Mouse (Mus musculus) hindbrain, embryonic 10.5 days (tissue): Measurements from ENCODE around the gene Fhad1. TPM values are rescaled to one million over a fixed set of nuclear protein-coding genes. Genes with fewer than 3 reads are reported as not detected.

Source experiments
- DNase-seq: peaks from one replicate; pipeline ENCODE4 v3.0.0-alpha.2; 2017; ENCODE audit warnings: low spot score
- H3K27ac ChIP-seq: fragments of 300-500 bp; sonication (generic); 2 replicates; pipeline ENCODE4 v1.5.1; 2016; ENCODE audit warnings: mild to moderate bottlenecking, moderate library complexity
- H3K27me3 ChIP-seq: fragments of 300-500 bp; sonication (generic); 2 replicates; pipeline ENCODE4 v1.6.1; 2016; ENCODE audit warnings: mild to moderate bottlenecking; ENCODE audit not compliant: poor library complexity, insufficient read depth, severe bottlenecking
- H3K36me3 ChIP-seq: fragments of 300-500 bp; sonication (generic); 2 replicates; pipeline ENCODE4 v1.6.1; 2016; ENCODE audit warnings: mild to moderate bottlenecking, moderate library complexity
- H3K4me1 ChIP-seq: fragments of 300-500 bp; sonication (generic); replicated peaks from 2 replicates; pipeline ENCODE4 v1.6.1; 2016; ENCODE audit warnings: mild to moderate bottlenecking
- H3K4me3 ChIP-seq: fragments of 300-500 bp; sonication (generic); 2 replicates; pipeline ENCODE4 v1.5.1; 2016; ENCODE audit warnings: mild to moderate bottlenecking, moderate library complexity
- H3K9me3 ChIP-seq: fragments of 300-500 bp; sonication (generic); 2 replicates; pipeline ENCODE4 v1.6.1; 2016; ENCODE audit warnings: mild to moderate bottlenecking, moderate library complexity
- WGBS: fragments of 180-500 bp; shearing (Covaris S2); methylation state at CpG from one replicate; pipeline ENCODE4 v1.1.7; 2016; 5-methylcytosine and 5-hydroxymethylcytosine counted together
- polyA plus RNA-seq: library from polyadenylated mRNA; unstranded; fragments of >200 nt; fragmentation: Nextera tagmentation; extraction: Ambion mirVana; gene quantifications from 2 replicates; pipeline ENCODE4 v1.2.1, GENCODE M21; 2016

Fhad1 gene
- polyA plus RNA-seq, 1 experiment from 2014 or later = 4.1 TPM

DNA sequence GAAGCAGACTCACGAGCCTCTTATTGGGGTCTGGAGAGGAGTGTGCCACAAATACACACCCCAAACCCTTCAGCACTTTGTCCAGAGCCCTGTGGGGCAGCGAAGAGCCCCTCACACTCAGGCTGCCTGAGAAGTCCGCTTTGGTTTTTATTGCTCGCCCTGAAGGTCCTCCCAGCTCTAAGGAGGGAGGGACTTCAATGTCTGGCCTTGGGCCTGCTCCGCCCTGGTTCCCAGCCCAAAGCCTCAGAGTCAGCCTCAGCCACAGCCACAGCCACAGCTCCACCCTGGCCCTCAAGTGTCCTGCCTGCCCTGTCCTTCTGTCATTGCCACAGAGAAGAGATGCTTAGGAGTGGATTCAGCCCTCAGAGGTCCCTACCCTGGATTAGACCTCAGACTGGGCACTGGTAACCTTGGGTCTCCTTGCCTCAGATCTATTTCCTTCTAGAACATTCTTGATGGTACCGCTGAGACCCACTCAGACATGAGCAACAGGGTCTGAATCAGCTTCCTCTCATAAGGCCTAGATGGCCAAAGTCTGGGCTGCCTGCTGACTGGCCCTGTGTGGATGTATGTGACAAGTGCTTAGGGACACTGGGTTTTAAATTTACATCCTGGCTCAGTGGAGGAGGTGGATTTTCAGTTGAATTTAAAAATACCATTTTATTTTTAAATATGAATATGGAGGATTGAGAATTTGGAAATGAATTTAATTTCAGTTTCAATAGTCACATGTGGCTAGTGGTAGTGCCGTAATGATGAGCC is 56.1 kb downstream of the Fhad1 start:
- Histone ChIP-seq H3K9me3 (peaks cover 9% of the 10 kb centered on the region; the same call in 1 of the 2 replicates), H3K4me3 (no peak overlapping the region)

DNA sequence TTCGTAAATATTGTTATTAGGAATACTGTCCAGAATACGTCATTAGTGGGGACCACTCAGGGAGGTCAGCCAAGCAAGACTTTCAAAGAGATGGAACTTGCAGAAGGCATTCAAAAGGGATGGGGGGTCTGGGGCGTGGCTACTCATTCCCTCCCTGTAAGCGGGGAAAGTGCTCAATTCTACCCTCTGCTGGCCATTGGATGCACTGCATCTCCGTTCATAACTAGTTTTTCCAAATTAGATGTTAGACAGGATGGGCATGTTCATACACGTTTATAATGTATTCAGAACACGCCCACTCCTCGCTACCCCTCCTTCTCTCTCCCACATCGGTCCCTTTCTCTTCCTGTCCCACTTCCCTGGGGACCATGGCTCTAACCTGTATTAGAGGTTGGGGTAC is 56.7 kb downstream of the Fhad1 start:
- Histone ChIP-seq H3K4me1 (peaks cover 28% of the 10 kb centered on the region), H3K36me3 (no peaks in the 10 kb centered on the region), H3K9me3 (peaks cover 9% of the 10 kb centered on the region; the same call in 1 of the 2 replicates), H3K27ac (peak overlapping the region; percentile 54; the same call in 1 of the 2 replicates), H3K27me3 (no peaks in the 10 kb centered on the region), H3K4me3 (no peak overlapping the region)
- WGBS = 6% methylated on average over 9 of the region's 9 CpGs
- peak; percentile 79 for DNase-seq

More for the DNA sequence above, 56.1 kb downstream of the Fhad1 start:
- Histone ChIP-seq H3K27me3 (no peaks in the 10 kb centered on the region), H3K36me3 (no peaks in the 10 kb centered on the region), H3K4me1 (peaks cover 28% of the 10 kb centered on the region), H3K27ac (peak overlapping the region; percentile 54; the same call in 1 of the 2 replicates)
- no peak for DNase-seq
- 56% methylated on average over 7 of the region's 7 CpGs for WGBS

- Histone ChIP-seq H3K27me3 (no peaks in the 10 kb centered on the region), H3K36me3 (no peaks in the 10 kb centered on the region), H3K4me3 (no peak overlapping the region), H3K27ac (peak overlapping the region; percentile 51; the same call in 1 of the 2 replicates), H3K9me3 (peaks cover 9% of the 10 kb centered on the region; the same call in 1 of the 2 replicates), H3K4me1 (peaks cover 26% of the 10 kb centered on the region)
- DNase-seq = peak; percentile 32
- WGBS = 49% methylated on average over 11 of the region's 11 CpGs
These were observed 57.1 kb downstream of the Fhad1 start for GRCm38 (mm10) chr4:141957740-141958139.

GRCm38 (mm10) chr4:141956931-141957330 is 58.0 kb downstream of the Fhad1 start:
- Histone ChIP-seq H3K27me3 (0 out of 2 replicates have a peak, but pooled peaks cover under 1% of the 10 kb centered on the region), H3K4me1 (peaks cover 26% of the 10 kb centered on the region), H3K9me3 (peaks cover 8% of the 10 kb centered on the region; the same call in 1 of the 2 replicates), H3K27ac (no peak overlapping the region), H3K36me3 (no peaks in the 10 kb centered on the region), H3K4me3 (no peak overlapping the region)
- DNase-seq = no peak
- 90% methylated on average over 5 of the region's 5 CpGs for WGBS

DNA sequence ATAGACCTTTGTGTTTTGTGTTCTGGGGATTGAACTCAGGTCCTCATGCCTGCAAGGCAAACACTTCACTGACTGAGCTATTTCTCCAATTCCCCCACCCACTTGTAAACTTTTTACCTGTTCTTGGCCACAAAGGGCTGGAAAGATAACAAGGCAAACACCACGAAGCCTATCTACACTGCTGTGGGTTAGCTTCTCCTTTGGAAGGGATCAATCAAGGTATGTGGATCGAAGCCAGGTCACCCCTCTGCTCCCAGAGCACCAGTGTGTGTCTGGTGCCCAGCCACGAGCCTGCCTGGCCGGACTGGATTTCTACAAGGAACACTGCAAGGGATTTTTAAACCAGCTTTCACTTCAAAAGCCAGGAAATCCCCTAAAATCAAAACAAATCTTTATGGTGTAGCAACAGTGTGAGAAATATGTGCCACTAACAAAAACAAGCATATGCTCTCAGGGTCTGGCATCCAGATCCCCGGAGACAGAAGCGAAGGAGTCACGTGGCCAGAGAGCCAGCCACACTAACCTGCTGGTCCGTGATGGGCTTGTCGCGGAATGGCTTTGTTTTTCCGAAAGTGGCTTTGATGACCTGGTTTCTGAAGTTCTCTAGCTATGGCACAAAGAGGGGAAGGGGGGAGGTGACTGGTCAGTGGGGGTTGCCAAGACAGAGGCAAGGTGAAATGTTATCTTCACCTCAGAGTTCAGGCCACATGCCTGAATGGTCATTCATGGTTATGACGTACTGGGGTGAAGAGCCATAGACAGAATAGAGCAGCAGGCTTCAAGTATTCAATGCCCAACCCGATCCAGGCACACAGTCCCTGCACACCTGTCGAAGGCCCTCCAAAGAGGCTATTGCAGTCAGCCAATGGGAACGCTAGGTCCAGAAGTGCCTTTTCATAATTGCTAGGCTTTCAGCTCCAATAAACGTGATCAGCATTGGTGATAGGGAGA is 59.8 kb downstream of the Fhad1 start:
- H3K4me1 ChIP-seq = peaks cover 26% of the 10 kb centered on the region
- H3K4me3 ChIP-seq = no peak overlapping the region
- H3K36me3 ChIP-seq = no peaks in the 10 kb centered on the region
- no peak for DNase-seq
- H3K27ac ChIP-seq = peak overlapping the region; percentile 9
- no peaks in the 10 kb centered on the region for H3K9me3 ChIP-seq
- WGBS = 74% methylated on average over 16 of the region's 16 CpGs
- peaks cover 6% of the 10 kb centered on the region; the same call in 1 of the 2 replicates for H3K27me3 ChIP-seq

DNA sequence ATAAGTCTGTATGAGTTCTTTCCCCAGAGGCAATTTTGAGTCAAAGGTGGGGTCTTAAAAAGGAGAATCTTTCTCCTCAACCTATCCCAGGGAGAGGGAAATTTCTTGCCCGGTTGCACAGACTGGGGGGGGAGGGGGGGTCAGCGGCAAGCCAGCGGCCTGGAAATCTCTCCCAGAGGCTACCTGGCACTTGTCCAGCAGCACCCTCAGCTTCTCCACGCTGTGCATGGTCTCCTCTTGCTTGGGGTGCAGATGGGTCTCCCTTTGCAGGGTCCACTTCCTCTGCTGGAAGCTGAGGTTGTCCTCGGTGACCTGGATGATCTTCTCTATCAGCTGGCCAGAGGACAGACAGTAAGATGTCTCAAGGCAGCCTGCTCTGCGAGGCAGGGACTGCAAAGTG is 61.0 kb downstream of the Fhad1 start:
- H3K36me3 ChIP-seq = no peaks in the 10 kb centered on the region
- WGBS = 75% methylated on average over 6 of the region's 6 CpGs
- no peaks in the 10 kb centered on the region for H3K9me3 ChIP-seq
- H3K27me3 ChIP-seq = peaks cover 6% of the 10 kb centered on the region; the same call in 1 of the 2 replicates
- H3K4me3 ChIP-seq = no peak overlapping the region
- no peak for DNase-seq
- H3K4me1 ChIP-seq = peaks cover 26% of the 10 kb centered on the region
- no peak overlapping the region for H3K27ac ChIP-seq

DNA sequence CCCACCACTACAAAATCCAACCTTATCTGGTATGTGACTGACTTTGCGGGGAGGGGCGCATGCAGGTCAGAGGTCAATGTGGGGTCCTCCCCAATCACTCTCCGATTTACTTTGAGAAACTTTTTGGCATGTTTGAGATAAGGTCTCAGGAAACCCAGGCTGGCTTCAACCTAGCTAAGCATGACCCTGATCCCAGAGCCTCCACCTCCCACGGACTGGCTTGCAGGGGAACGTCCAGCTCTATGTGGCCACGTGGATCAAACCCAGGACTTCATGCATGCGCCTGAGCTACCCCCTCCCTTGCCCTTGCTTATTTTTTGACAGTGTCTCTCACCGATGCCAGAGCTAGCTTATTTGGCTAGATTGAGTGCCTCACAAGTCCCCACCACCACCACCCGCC is 61.6 kb downstream of the Fhad1 start:
- 76% methylated on average over 9 of the region's 9 CpGs for WGBS
- no peak for DNase-seq

DNA sequence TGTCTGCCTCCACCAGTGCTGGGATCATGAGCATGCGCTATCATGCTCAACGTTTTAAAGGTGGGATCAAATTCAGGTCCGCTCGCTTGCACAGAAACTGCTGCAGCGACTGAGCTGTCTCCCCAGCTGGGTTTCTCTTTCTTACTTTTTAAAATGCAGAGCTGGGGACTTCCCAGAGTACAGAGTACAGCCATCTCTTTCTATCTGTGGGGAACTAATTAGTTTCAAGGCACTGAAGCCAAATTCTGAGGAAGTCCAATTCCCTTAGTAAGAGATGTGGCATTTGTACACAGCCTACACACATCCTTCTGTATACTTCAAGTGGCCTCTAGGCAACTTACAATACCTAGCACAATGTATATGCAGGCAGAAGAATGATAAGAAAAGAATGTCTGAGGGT is 62.1 kb downstream of the Fhad1 start:
- no peaks in the 10 kb centered on the region for H3K9me3 ChIP-seq
- DNase-seq = no peak
- H3K27ac ChIP-seq = peak overlapping the region; percentile 9; the same call in 1 of the 2 replicates
- peaks cover 16% of the 10 kb centered on the region for H3K4me1 ChIP-seq
- 78% methylated on average over 5 of the region's 5 CpGs for WGBS
- no peak overlapping the region for H3K4me3 ChIP-seq
- H3K27me3 ChIP-seq = peaks cover 6% of the 10 kb centered on the region; the same call in 1 of the 2 replicates
- no peaks in the 10 kb centered on the region for H3K36me3 ChIP-seq

More for the DNA sequence above, 61.6 kb downstream of the Fhad1 start:
- Histone ChIP-seq H3K36me3 (no peaks in the 10 kb centered on the region), H3K4me3 (no peak overlapping the region), H3K9me3 (no peaks in the 10 kb centered on the region), H3K27me3 (peaks cover 6% of the 10 kb centered on the region; the same call in 1 of the 2 replicates), H3K4me1 (peaks cover 20% of the 10 kb centered on the region), H3K27ac (no peak overlapping the region)

DNA sequence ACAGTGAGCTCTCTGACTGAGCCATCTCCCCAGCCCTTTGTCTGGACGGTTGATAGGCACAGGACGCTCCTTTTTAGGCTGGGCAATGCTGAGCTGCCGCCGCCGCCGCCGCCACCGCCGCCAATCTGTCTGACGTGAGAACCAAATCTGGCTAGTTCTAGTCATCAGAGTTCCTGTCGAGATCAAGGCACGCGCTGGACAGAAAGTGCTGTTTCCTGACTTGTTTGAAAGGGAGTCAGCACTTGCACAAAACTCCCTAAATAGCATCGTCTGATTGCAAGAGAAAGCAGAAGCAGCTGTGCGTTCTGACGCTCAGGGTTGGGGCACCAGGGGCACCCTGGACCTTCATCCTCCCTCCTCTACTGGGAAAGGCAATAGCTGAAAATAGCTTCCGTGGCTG is 62.8 kb downstream of the Fhad1 start:
- H3K36me3 ChIP-seq = no peaks in the 10 kb centered on the region
- H3K9me3 ChIP-seq = no peaks in the 10 kb centered on the region
- H3K4me1 ChIP-seq = peaks cover 9% of the 10 kb centered on the region; the same call in 1 of the 2 replicates
- H3K27ac ChIP-seq = no peak overlapping the region
- 74% methylated on average over 17 of the region's 17 CpGs for WGBS
- DNase-seq = no peak
- H3K4me3 ChIP-seq = no peak overlapping the region
- H3K27me3 ChIP-seq = peaks cover 6% of the 10 kb centered on the region; the same call in 1 of the 2 replicates

- no peak for DNase-seq
- H3K4me3 ChIP-seq = no peak overlapping the region
- no peak overlapping the region for H3K27ac ChIP-seq
- 0 out of 2 replicates have a peak, but pooled peaks cover 4% of the 10 kb centered on the region for H3K4me1 ChIP-seq
- H3K36me3 ChIP-seq = no peaks in the 10 kb centered on the region
- WGBS = 75% methylated on average over 13 of the region's 13 CpGs
- H3K27me3 ChIP-seq = peaks cover 6% of the 10 kb centered on the region; the same call in 1 of the 2 replicates
- H3K9me3 ChIP-seq = no peaks in the 10 kb centered on the region
These were observed 65.4 kb downstream of the Fhad1 start for GRCm38 (mm10) chr4:141949436-141949835.

DNA sequence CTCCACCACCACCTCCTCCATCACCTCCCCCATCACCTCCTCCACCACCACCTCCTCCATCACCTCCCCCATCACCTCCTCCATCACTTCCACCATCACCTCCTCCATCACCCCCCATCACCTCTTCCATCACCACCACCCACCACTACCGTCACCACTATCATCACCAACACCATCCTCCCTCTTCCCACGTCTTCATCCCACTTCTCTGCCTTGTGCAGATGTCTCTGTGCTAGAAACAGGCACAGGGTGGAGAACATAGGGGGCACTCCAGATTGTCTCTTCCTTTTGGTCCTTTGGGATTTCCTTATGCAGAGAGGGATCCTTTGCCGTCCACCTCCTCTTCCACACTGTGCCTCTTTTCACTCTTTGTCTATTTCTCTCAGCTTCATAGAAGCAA is 66.1 kb downstream of the Fhad1 start:
- no peak overlapping the region for H3K4me3 ChIP-seq
- H3K27me3 ChIP-seq = peaks cover 6% of the 10 kb centered on the region; the same call in 1 of the 2 replicates
- no peak overlapping the region for H3K27ac ChIP-seq
- H3K4me1 ChIP-seq = 0 out of 2 replicates have a peak, but pooled peaks cover 4% of the 10 kb centered on the region
- no peak for DNase-seq
- 88% methylated on average over 3 of the region's 3 CpGs for whole genome bisulfite sequencing
- H3K9me3 ChIP-seq = no peaks in the 10 kb centered on the region
- no peaks in the 10 kb centered on the region for H3K36me3 ChIP-seq

DNA sequence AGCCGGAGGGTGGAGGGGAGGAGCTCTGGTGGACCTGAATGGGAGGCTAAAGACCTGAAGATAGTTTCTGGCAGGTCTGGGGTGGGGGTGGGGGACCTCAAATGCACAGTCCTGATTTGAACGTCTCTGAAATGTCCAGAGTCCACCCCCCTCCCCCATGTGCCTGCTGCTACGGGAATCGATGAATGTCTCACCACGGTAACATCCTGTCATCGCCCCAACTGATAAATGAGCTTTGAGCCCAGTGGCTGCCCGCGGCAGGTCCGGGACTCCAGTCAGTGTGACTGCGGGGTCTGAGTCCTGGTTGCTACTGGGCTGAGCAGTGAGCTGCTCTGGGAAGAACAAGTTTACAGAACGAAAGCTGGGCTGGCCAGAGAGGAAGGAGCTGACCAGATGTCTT is 72.5 kb downstream of the Fhad1 start:
- Histone ChIP-seq H3K36me3 (no peaks in the 10 kb centered on the region), H3K27ac (peak overlapping the region; percentile 57), H3K9me3 (no peaks in the 10 kb centered on the region), H3K4me1 (peaks cover 24% of the 10 kb centered on the region), H3K27me3 (no peaks in the 10 kb centered on the region), H3K4me3 (no peak overlapping the region)
- DNase-seq = peak; percentile 38
- 59% methylated on average over 11 of the region's 11 CpGs for WGBS
